Mouse (Mus musculus): ENCODE data around the gene Traip.
A peak's percentile ranks its signal among the peaks of the same experiment; 100 is the strongest.

The Traip gene

DNA sequence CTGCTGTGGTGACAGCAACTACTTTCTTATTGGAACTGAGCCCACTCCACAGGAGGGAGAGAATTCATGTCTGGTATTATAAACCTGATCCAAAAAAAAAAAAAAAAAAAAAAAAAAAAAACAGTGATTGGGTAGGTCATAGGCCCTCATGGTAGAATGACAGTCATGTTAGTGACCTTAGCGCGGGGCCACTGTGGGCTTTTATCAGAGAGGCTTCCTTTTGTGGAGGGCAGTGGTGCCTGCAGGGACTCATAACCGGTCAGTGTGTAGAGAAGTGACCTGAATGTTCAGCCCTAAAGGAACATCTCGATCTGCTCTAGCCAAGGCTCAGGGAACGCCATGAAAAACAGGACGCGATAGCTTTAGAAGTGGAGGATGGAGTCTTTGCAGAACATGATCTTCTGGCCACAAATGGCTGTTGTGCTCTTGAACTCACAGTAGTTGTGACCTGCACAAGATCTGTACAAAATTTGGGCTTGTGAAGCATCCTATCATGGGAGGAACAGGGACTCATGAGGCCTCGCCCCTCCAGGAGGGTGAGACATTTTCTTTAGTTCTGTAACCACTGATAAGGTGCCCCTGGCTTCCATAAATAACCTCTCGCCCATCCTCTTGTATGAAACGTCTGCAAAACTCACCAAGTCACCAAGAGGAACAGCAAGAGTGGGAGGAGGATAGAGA, 24.7 kb downstream of the Traip start:
- DNase-seq = no peak

- no peak for DNase-seq
Measured at GRCm38 (mm10) chr9:107975399-107976386, 25.8 kb downstream of the Traip start, which contains the start of gene Uba7. TSS of gene Uba7 (plus strand) at chr9:107975505.

GRCm38 (mm10) chr9:107978815-107979214, 28.9 kb downstream of the Traip start:
- DNase-seq = no peak

DNA sequence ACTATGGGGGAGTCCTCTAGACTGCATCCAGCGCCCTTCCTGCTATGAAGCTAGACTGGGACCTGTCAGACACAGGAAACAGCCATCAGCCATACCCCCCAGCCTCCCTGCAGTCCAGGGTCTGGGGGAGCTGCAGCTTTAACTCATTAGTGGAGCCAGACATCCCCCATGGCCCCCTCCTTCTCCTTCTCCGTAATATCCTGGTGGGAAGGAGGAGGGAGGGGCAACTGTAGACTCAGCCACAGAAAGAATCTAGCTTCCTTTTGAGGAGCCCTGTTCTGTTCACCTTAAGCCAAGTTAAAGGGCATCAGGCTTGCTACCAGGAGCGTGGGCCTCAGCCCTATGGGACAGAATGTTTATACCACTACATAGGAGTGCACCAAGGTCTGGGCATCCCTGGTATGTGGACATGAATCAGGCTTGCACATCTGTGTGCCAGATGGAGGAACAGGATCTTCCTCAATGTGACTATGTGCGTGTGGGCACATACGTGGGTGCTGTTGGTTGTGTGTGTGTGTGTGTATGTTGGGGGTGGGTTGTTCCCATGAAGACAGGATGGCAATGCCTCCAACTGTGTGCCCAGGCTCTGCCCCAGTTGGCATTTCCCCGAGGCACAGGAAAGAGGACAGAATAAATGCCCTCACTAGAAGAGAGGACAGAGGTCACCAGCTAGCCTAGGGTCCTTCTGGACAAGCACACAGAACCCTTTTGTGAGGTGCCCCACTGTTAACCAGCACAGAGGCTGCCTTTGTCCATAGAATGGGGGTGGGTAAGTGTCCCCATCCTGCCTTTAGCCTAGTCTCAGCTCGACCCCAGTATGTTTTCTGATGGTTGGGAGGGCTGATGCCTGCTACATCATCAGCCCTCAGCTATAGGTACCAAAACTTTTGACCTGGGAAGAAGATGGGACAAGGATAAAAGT, 32.0 kb downstream of the Traip start:
- no peak for DNase-seq

GRCm38 (mm10) chr9:107982681-107983346, 32.9 kb downstream of the Traip start, which contains the start of gene Gm20661:
TSS of gene Gm20661 (plus strand) at chr9:107983058.
- DNase-seq = no peak

GRCm38 (mm10) chr9:107983421-107983890, 33.5 kb downstream of the Traip start:
- no peak for DNase-seq

- no peak for DNase-seq
Measured at GRCm38 (mm10) chr9:107984052-107984753, 34.3 kb downstream of the Traip start.

DNA sequence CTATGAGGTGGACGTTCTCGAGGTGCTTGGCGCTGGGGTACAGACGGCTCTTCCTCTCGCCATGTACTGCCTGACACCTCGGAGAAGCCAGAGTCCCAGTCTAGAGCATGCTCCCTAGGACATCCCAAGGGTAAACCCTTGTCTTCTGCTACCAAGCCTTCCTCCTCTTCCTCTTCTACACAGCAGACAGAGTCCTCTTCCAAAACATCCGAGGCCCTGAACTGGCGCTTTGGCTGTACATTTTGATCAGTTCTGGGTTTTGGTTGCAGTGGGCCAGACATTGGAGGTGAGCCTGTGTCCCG, 34.8 kb downstream of the Traip start:
- no peak for DNase-seq

DNA sequence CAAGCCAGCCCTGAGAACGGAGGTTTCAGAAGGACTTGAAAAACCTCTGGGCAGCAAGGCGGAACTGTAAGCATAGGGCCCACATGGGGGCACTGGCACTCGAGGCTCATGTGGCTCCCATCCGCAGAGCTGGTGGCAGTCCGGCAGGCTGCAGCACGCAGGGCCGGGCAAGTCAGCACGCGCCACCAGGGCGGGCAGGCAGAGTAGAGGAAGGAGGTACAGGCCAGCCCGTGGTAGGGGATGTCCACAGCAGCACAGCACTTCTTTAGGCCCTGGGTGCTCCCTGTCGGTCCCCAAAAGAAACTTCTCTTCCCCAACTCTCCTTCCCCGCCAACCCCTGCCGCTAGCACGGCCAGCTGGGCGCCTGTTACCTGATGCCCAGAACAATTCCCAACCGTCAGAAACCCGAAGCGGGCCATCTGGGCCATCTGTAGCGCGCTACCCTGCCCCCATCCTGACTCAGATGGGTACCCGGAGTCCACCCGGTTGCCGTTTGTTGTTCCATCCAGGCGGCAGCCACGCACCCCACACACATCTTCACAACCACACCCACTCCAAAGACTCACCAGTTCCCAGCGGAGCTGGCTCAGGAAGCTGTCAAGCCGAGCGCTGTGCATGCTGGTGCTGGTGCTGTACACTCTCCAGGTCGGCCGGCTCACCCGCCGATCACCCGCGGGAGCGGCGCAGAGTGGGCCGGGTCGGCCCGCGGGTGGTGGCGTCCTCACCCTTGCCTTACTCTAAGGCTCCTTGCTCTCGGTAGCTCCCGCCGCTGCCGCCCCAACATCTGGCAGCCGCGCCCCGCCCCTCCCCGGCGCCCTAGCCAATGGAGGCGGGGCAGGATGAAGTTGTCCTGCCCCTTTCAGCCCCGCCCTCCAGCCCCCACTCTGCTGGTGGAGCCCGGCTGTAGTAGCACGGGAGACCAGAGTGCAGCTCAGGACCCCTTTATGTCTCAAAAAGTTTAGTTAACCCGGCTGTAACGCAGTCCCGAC, 35.5 kb downstream of the Traip start, which contains the start of gene Inka1:
Gene Inka1, minus strand, starts transcription at position 749 of the 989 bp plus-strand sequence.
- DNase-seq = peak; percentile 69

DNA sequence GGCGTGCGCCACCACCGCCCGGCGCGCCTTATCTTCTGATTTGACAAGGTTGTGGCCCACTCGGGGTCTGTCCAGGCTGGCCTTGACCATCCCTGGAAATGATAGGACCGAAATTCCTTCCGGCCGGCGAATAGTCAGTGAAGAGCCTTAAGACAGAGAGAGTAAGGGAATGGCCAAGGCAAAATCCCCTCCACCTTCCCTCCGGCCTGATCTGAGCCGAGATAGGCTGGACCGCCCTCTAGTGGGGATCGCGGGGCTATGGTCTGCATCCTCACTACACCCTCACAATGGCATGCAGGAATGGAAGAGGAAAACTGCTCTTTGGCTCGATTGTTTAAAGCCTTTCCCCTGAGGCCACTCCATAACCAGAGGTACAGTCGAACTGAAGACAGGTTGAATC, 36.4 kb downstream of the Traip start:
- peak; percentile 82 for DNase-seq

DNA sequence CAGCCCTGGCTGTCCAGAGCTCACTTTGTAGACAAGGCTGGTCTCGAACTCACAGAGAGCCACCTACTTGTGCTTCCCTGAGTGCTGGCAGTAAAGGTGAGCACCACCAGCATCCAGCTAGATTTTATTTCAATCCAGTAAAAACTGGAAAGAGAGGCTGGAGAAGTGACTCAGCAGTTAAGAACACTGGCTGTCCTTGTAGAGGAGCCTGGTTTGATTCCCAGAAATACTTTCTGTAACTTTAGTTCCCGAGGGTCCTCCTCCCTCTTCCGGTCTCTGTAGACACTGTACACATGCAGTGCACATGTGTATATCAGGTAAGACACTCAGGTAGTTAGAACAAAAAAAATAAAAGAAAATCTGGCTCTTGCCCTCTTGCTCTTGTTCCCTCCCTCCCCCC, 38.0 kb downstream of the Traip start:
- DNase-seq = no peak

DNA sequence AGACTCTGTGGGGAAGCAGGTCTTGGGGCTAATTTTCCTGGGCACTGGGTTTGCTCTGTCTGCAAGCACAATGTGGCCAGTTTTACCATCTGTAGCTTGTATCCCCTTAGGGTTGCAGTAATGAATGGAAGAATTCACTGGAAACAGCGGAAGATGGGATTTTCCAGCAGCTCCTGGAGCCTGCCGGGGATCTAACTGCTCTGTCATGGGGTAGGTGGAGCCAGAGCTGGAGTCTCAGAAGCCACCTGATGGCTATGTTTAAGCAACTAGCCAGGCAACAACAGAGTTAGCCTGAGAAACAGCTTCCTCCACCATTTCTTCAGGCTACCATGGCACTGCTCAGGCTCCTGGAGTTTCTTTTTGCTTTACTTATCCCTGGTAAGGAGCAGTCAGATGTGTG, 42.3 kb downstream of the Traip start, which contains the start of gene Cdhr4:
Gene Cdhr4, plus strand, starts transcription at position 301 of the 400 bp plus-strand sequence.
- DNase-seq = no peak

DNA sequence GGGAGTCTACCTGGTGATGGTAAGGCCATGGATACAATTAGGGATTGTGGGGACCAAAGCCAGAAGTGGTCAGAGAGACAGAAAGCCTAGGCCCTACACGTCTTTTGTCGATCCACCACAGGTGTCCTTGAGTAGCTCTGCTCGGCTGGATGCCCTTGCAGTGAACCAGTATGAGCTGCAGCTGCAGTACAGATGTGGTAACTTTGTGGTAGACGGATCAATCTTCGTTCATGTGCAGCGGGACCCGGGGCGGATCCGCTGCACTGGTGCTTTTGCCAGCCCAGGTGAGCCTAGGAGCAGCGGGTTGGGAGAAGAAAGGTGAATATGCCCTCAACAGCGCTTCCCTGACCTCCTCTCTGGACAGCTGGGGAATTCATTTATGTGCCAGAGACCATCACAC, 43.1 kb downstream of the Traip start:
- no peak for DNase-seq

DNA sequence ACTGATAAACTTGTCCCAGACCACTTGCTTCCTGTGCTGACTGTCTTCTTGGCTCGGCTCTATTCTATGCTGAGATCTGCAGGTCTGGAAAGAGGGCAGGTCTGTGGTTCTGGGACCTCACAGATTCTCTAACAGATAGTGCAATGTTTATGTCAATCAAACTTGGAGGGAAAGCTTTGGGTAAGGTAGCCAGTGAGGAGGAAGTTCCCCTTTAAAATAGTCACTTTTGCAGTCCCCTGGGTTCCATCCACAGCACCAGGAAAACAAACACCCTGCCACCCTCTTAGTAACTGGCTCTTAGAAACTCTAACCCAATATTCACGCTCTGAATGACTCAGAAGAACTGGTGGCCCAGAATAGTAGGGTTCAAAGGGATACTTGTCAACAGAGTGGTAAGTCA, 44.5 kb downstream of the Traip start:
- DNase-seq = no peak

- no peak for DNase-seq
Measured at GRCm38 (mm10) chr9:107995513-107995912, 45.6 kb downstream of the Traip start.

DNA sequence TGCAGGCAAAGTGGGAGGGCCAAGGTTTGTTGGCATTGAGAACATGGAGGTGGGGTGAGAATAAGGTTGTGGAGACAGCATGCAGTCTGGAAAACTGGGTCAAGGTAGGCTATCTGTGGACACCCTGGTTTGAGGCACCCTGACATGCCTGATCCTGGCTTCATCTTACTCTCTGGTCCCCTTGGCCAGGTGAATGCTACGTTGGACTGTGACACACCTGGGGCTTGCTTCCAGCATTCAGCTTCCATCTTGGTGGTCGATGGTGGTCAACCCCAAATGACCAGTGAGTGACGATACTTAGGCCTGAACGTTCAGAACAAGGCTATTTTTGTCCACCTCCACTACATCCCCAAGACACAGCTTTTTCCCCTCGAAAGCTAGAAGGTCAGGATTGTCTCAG, 46.1 kb downstream of the Traip start, which contains the start of gene Gm20662:
Gene Gm20662, plus strand, starts transcription at position 301 of the 400 bp plus-strand sequence.
- DNase-seq = no peak

DNA sequence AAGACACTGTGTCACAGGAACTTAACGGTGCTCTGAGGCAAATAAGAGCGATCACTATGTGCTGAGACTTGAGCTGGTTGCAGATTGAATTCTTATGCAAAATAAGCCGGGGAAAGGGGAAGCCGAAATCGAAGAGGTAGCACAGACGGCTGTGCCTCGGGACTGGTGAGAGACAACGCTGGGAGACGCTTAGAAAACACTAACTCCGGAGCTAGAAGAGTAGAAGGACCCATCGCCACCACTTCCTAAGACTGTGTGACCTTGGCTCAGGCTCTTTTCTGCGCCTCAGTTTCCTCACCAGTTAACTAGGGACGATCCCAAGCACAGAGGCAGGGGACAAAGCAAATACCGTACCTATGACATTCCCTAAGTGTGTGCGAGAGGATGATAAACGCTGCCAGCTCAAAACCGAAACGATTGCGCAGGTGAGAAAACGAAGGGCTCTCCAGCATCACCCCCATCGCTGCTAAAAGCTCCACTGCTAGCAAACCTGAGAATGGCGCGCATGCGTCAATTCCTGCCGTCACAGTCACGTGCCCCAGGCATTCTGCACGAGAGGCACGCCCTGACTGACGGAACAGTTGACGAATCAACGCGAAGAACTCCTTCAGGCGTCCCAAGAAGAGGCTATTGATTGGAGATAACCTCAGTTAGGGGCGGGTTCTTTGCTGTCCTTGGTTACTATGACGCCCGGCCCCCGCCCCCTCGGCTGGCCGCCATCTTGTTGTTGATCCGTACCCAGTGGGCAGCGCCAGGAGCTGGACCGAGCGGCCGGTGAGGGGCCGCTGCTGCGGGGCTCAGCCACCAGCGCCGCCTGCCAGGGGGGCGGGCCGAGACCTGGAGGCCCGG, 52.2 kb downstream of the Traip start, which contains the start of gene Ip6k1:
Gene Ip6k1, plus strand, starts transcription at position 580 of the 849 bp plus-strand sequence.
- DNase-seq = peak; percentile 100

GRCm38 (mm10) chr9:108002778-108003530, 53.0 kb downstream of the Traip start:
- DNase-seq = no peak
